Mouse (Mus musculus) megakaryocyte, embryonic 14.5 days (primary cell): ENCODE measurements around the gene Reln. TPM values are rescaled to one million over a fixed set of nuclear protein-coding genes. Genes with fewer than 3 reads are reported as not detected.

Experiments
- H3K27me3 ChIP-seq: replicated peaks from 2 replicates; pipeline ENCODE3; 2012; ENCODE audit warnings: inconsistent platforms
- H3K36me3 ChIP-seq: replicated peaks from 2 replicates; pipeline ENCODE3; 2012; ENCODE audit warnings: low read length, inconsistent platforms, mixed read lengths
- H3K4me1 ChIP-seq: 2 replicates; pipeline ENCODE4 v1.6.1; 2012; ENCODE audit warnings: inconsistent platforms
- H3K4me3 ChIP-seq: replicated peaks from 2 replicates; pipeline ENCODE3; 2012; ENCODE audit warnings: moderate library complexity, mild to moderate bottlenecking, inconsistent platforms
- H3K9me3 ChIP-seq: 2 replicates; pipeline ENCODE4 v1.6.1; 2012; ENCODE audit warnings: inconsistent platforms
- FLI1 ChIP-seq: IDR thresholded peaks from 2 replicates; pipeline ENCODE4 v1.6.1; 2012; ENCODE audit warnings: low read length, inconsistent platforms, mixed read lengths
- GATA1 ChIP-seq: IDR thresholded peaks from 3 replicates; pipeline ENCODE4 v1.6.1; 2012; ENCODE audit warnings: mixed read lengths, low read length, inconsistent platforms, borderline replicate concordance
- polyA plus RNA-seq: library from polyadenylated mRNA; stranded (reverse); fragments of >175 nt; gene quantifications from 2 replicates; pipeline ENCODE4 v1.2.3, GENCODE M21; 2012; ENCODE audit warnings: low replicate concordance; ENCODE audit not compliant: insufficient read depth

The Reln gene
- polyA plus RNA-seq, 1 experiment: 2.0 TPM

DNA sequence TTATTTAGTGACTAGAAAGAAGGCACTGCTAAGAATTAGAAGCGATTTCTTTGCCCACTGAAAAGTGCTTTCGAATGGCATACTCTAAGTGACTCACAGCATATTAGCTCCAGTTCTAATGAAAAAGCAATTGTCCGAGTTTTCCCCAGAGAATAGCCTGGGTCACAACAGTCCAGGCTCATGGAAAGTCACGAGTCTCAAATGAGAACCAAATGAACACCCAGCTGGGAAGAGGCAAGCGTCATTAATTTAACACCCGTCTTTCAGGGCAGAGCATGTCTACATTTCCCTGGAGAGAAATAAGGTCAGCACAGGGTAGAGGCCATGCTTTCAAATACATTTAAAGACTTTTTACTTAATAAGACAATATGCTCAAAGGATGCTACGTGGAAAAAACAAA is 312.8 kb downstream of the Reln start:
- TF ChIP-seq GATA1: no peak
- Histone ChIP-seq H3K4me1 (no peaks in the 10 kb centered on the region), H3K4me3 (no peak overlapping the region), H3K36me3 (no peaks in the 10 kb centered on the region), H3K9me3 (0 out of 2 replicates have a peak, but pooled peaks cover 4% of the 10 kb centered on the region), H3K27me3 (no peaks in the 10 kb centered on the region)

DNA sequence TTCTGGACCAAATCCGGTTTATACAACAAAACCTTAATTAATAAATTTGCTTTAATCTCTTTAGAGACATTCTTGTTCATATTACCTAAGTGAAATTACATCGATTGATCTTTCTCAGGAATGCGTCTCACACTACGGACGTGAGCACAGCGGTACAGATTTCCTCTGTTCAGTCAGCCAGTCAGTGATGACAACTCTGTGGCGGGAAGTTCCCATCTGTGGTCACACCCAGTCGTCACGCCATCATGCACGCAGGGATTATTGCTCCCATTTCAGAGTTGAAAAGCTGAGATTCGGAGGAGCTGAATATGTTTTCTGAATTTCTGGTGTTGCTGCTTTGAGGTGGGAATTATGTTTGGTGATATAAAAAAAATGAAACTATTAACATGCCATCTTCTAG is 316.1 kb downstream of the Reln start:
- H3K4me3 ChIP-seq: no peak overlapping the region
- TF ChIP-seq FLI1: no peak
- H3K27me3 ChIP-seq: no peaks in the 10 kb centered on the region
- H3K9me3 ChIP-seq: no peaks in the 10 kb centered on the region
- H3K4me1 ChIP-seq: no peaks in the 10 kb centered on the region
- H3K36me3 ChIP-seq: no peaks in the 10 kb centered on the region

DNA sequence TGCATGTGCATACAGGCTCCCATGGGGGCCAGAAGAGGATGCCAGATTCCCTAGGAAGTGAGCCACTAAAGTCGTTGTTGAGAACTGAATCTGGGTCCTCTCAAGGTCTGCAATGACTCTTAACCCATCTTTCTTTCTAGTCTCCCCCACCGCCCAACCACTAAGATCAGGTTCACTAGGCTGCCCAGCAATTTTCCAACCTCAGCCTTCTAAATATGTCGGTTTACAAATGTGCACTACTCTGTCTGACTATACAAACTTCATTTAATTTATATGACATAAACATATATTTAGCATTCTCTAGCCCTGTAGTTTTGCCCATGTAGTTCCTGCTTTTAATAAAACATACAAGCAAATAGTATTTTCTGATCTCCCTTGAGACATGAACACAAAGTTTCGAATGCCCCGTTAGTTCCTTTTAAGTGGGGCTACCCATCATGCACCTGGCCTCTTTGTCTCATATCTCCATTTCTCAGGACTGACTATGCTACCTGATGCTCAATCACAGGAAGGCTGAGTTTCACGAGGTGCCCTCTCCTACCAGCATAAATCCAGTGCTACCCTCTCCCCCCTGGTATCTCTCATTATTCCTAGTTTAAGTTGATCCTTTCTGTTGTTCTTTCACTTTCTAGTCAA is 317.1 kb downstream of the Reln start:
- no peak for TF ChIP-seq FLI1
- no peak for TF ChIP-seq GATA1
- Histone ChIP-seq H3K36me3 (no peaks in the 10 kb centered on the region), H3K4me3 (no peak overlapping the region), H3K27me3 (no peaks in the 10 kb centered on the region), H3K4me1 (no peaks in the 10 kb centered on the region), H3K9me3 (no peaks in the 10 kb centered on the region)

DNA sequence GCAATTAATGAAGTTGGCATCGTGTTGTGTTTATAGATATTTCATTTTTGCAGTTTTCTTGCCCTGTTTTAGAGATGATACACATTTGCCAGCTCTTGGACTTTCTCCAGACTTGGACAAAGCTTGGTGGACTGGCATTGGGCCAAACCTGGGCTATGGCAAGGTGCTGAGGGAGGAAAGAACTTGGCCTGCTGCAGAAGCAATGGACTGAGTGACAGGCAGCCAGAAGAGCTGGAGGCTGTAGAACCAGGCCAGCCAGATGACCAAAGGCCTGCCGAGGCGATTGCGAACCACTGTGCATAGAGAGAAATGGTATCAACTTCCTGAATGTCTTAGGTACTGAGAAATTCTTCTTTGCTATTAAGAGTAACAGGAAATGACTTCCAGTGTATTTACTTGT is 318.8 kb downstream of the Reln start:
- no peak overlapping the region for H3K4me3 ChIP-seq
- no peaks in the 10 kb centered on the region for H3K36me3 ChIP-seq
- no peaks in the 10 kb centered on the region for H3K9me3 ChIP-seq
- TF ChIP-seq GATA1 (no peak), FLI1 (no peak)
- no peaks in the 10 kb centered on the region for H3K27me3 ChIP-seq
- no peaks in the 10 kb centered on the region for H3K4me1 ChIP-seq

DNA sequence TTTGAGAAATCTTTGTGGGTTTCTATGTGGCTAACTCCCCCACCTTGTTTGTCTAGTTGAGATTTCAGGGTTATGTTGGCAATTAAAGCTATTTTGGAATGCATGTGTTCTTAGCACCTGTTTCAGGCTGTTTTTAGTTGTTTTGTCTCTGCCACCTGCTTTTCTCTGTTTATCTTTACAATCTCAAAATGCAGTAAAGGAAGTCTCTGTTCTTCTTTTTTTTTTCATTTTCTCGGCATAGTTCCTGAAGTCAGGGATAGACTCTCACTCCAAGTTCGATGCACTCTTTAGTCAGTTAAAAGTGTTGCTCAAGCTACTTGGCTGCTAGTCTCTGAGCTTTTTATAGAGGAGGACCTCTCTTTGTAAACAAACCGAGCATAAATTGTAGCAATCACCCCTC is 320.4 kb downstream of the Reln start:
- TF ChIP-seq GATA1: no peak
- no peak for TF ChIP-seq FLI1
- Histone ChIP-seq H3K4me1 (no peaks in the 10 kb centered on the region), H3K9me3 (no peaks in the 10 kb centered on the region), H3K27me3 (no peaks in the 10 kb centered on the region), H3K36me3 (no peaks in the 10 kb centered on the region), H3K4me3 (no peak overlapping the region)

DNA sequence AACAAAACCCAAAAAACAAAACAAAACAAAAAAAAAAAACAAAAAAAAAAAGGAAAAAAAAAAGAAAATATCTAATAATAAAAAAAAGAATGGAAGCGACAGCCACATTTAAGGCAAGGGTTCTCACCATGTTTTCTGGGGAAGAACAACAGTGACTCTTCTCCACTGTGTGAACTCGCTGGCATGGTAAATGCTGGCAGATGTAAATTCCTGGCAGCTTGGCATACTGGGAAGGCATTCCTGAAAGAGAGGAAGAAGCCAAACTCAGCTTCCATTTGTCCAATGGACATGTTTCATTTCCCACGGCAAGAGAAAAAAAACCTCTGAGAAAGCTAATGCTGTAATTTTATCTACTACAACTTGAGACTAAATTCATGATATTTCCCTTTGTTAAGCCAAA is 326.6 kb downstream of the Reln start:
- H3K4me3 ChIP-seq: no peak overlapping the region
- no peaks in the 10 kb centered on the region for H3K27me3 ChIP-seq
- TF ChIP-seq GATA1 (no peak), FLI1 (no peak)
- H3K9me3 ChIP-seq: no peaks in the 10 kb centered on the region
- no peaks in the 10 kb centered on the region for H3K36me3 ChIP-seq
- no peaks in the 10 kb centered on the region for H3K4me1 ChIP-seq

DNA sequence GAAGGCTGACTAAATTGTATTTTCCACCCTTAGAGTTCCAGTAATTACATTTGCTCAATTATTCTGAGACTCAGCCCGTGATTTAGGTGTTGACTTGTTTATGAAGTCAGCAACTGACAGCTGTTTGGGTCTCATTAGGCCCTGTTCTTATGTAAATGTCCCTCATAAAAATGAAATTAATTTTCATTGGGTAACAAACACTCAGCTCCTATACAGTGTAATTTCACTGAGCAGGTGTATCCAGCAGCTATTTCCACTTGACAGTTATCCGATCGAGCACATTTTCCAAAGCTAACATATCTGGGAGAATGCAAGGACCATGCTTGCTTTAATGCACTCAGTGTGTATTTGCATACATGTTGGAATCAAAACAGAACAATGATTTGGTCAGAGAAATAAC is 330.0 kb downstream of the Reln start:
- no peak for TF ChIP-seq FLI1

DNA sequence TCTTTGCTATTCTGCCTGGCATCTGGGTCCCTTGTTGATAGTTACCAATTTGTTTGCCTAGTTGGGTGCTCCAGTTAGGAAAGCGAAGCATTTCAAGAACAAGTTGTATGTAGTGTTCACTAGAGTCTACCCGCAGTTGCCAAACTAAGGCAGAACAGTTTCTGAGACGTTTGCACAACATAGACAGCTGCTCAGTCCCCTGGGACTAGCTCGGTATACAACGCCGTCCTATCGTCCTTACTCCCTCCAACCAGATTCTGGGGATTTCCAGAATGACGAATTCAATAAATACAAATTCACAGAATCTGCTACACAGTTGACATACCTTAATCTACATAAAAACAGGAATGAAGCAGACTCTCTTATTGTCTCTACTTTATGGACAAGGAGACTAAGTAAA is 335.4 kb downstream of the Reln start:
- Histone ChIP-seq H3K9me3 (peaks cover 9% of the 10 kb centered on the region; the same call in 1 of the 2 replicates), H3K4me3 (no peak overlapping the region), H3K36me3 (no peaks in the 10 kb centered on the region), H3K4me1 (no peaks in the 10 kb centered on the region), H3K27me3 (no peaks in the 10 kb centered on the region)
- no peak for TF ChIP-seq FLI1
- no peak for TF ChIP-seq GATA1

More for the DNA sequence above, 330.0 kb downstream of the Reln start:
- H3K4me1 ChIP-seq: no peaks in the 10 kb centered on the region
- no peaks in the 10 kb centered on the region for H3K36me3 ChIP-seq
- H3K4me3 ChIP-seq: no peak overlapping the region
- peaks cover 2% of the 10 kb centered on the region; the same call in 1 of the 2 replicates for H3K9me3 ChIP-seq
- no peaks in the 10 kb centered on the region for H3K27me3 ChIP-seq

DNA sequence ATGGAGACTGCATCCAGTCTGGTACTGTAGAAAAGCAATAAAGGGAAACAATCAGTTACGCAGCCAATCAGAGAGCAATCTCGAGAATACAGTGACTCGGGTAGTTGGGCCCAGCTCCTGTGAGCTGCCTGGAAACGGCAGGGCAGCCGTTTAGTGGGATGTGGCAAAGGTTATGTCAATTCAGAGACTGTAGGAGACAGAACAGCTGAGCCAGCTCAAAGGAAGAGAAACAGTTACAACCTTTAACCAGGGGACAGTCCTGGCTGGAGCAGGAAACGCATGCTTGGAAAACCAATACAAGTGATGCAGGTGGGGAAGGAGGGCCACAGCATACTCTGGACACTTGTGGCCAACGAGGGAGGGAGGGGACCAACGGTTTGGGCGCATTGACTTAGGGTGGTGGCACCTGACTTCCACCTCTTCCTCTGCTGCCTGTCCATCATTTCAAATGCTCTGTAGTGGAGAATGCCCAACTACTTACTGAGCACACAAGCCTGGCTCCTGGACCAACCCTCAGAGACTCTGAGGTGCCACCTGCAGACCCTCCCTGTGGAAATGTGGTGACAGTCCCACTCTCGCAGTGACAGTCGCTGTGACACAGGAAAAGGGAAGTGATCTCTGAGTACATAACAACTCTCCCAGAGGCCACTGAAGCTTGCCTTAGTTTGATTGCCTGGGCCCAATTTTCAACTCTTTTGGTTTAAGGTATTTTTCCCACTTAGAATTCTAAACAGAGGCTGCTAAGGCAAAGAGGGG is 337.0 kb downstream of the Reln start:
- Histone ChIP-seq H3K4me3 (no peak overlapping the region), H3K9me3 (peaks cover 12% of the 10 kb centered on the region; the same call in 1 of the 2 replicates), H3K36me3 (no peaks in the 10 kb centered on the region), H3K4me1 (no peaks in the 10 kb centered on the region), H3K27me3 (no peaks in the 10 kb centered on the region)
- no peak for TF ChIP-seq GATA1
- TF ChIP-seq FLI1: no peak

DNA sequence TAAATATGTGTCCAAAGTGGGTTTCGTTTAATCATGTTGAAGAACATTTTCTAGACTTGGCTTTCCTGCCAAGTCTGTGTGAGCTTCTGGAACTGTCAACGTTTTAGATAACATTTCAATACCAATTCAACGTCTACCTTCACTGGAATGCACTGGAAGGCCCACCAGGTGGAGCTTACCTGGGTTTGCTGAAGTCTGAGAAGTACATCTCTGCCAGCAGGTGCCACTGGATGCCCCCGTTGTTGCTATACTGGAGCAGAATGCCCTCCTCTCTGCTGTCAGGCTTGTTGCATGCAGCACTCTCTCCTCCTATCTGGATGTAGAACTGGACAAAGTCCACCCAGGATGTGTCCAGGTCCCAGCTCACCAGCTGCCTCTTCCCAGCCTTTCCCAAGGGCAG is 340.6 kb downstream of the Reln start:
- no peaks in the 10 kb centered on the region for H3K36me3 ChIP-seq
- peaks cover 10% of the 10 kb centered on the region; the same call in 1 of the 2 replicates for H3K9me3 ChIP-seq
- H3K4me3 ChIP-seq: no peak overlapping the region
- TF ChIP-seq GATA1: no peak
- no peak for TF ChIP-seq FLI1
- H3K4me1 ChIP-seq: no peaks in the 10 kb centered on the region
- no peaks in the 10 kb centered on the region for H3K27me3 ChIP-seq
